In genomic region chr4:107313690-107314478, GRCm38 (mm10) we compare ENCODE assay signal across 8 mouse cellular contexts. TPM values are rescaled to one million over a fixed set of nuclear protein-coding genes. Genes with fewer than 3 reads are reported as not detected.
DNase-seq lines count a peak whose midpoint lies in the region; ATAC-seq and TF ChIP-seq lines count a peak whose summit lies in the region.

Gene Yipf1, plus strand, starts transcription at chr4:107314363.

- ATAC-seq in heart, embryonic 12.5 days (ENCODE audit: insufficient number of reproducible peaks, low FRiP score) = peak; percentile 91
- ATAC-seq in kidney, postnatal 0 days (replicated peaks; ENCODE audit: low FRiP score, low read depth) = peak; percentile 94
- peak; percentile 90 for ATAC-seq in liver, embryonic 11.5 days (replicated peaks; ENCODE audit: low FRiP score)
- peak; percentile 93 for ATAC-seq in stomach, embryonic 14.5 days (ENCODE audit: insufficient number of reproducible peaks, insufficient read depth, low FRiP score, low read depth)

- peak within 1 kb of the TSS; percentile 64 for H3ac ChIP-seq in C2C12 (ENCODE audit: control insufficient read depth, insufficient read length, low read depth)

- H3K9ac ChIP-seq in heart, embryonic 12.5 days = peak within 1 kb of the TSS; percentile 77
- H3K9ac ChIP-seq in kidney, postnatal 0 days (ENCODE audit: low read depth, low read length) = peak within 1 kb of the TSS; percentile 67
- H3K9ac ChIP-seq in liver, embryonic 11.5 days (ENCODE audit: low read depth, low read length) = peak within 1 kb of the TSS; percentile 72
- H3K9ac ChIP-seq in stomach, embryonic 14.5 days (replicated peaks; ENCODE audit: low read depth, low read length) = peak within 1 kb of the TSS; percentile 41

- TF ChIP-seq POLR2A in brain, embryonic 14.5 days (IDR thresholded peaks at IDR 0.05; ENCODE audit: borderline replicate concordance, extremely low read depth, insufficient read depth, insufficient read length, poor library complexity, severe bottlenecking) = peak; percentile 44; the same call in 1 of the 2 replicates

- peak; percentile 24 for TF ChIP-seq CTCF in C2C12 (IDR thresholded peaks at IDR 0.05; ENCODE audit: control insufficient read depth, insufficient read depth, insufficient read length)
- peak; percentile 30; the same call in 1 of the 2 replicates for TF ChIP-seq CTCF in brain, embryonic 14.5 days (IDR thresholded peaks at IDR 0.05; ENCODE audit: borderline replicate concordance, extremely low read depth, insufficient read depth, insufficient read length)
- peak; percentile 49 for TF ChIP-seq CTCF in kidney, postnatal 0 days (IDR thresholded peaks at IDR 0.05; ENCODE audit: low read depth)

- WGBS in heart, embryonic 12.5 days = under 1% methylated on average over 29 of the region's 29 CpGs
- WGBS in kidney, postnatal 0 days = under 1% methylated on average over 29 of the region's 29 CpGs
- 1% methylated on average over 29 of the region's 29 CpGs for WGBS in liver, embryonic 11.5 days
- under 1% methylated on average over 29 of the region's 29 CpGs for WGBS in stomach, embryonic 14.5 days

- H3K27ac ChIP-seq in heart, embryonic 12.5 days (ENCODE audit: poor library complexity, severe bottlenecking) = 0 out of 2 replicates have a peak within 1 kb of the TSS, but pooled peaks have one; percentile 37
- peak within 1 kb of the TSS; percentile 38; the same call in 1 of the 2 replicates for H3K27ac ChIP-seq in kidney, postnatal 0 days
- no peak within 1 kb of the TSS; the same call in 1 of the 2 replicates for H3K27ac ChIP-seq in liver, embryonic 11.5 days (ENCODE audit: low read depth, low read length)
- peak within 1 kb of the TSS; percentile 52; the same call in 1 of the 2 replicates for H3K27ac ChIP-seq in stomach, embryonic 14.5 days (ENCODE audit: low read length)

- peak within 1 kb of the TSS; percentile 83 for H3K4me2 ChIP-seq in heart, embryonic 12.5 days
- peak within 1 kb of the TSS; percentile 77 for H3K4me2 ChIP-seq in kidney, postnatal 0 days (ENCODE audit: low read length)
- peak within 1 kb of the TSS; percentile 68 for H3K4me2 ChIP-seq in liver, embryonic 11.5 days
- peak within 1 kb of the TSS; percentile 94 for H3K4me2 ChIP-seq in stomach, embryonic 14.5 days (replicated peaks; ENCODE audit: low read depth, low read length)

- DNase-seq in brain, embryonic 14.5 days (ENCODE audit: low read depth) = peak; percentile 96
- peak; percentile 97 for DNase-seq in kidney, postnatal 0 days (ENCODE audit: low spot score)
- peak; percentile 85 for DNase-seq in liver, embryonic 11.5 days (ENCODE audit: low spot score)
- DNase-seq in naive thymus-derived CD4-positive, alpha-beta T cell, adult 2 months (ENCODE audit: low read depth) = peak; percentile 86

- H3K9me3 ChIP-seq in erythroblast, embryonic 14.5 days (ENCODE audit: control insufficient read depth, low read length) = no peaks in the 10 kb centered on the region
- no peaks in the 10 kb centered on the region for H3K9me3 ChIP-seq in heart, embryonic 12.5 days (replicated peaks)
- no peaks in the 10 kb centered on the region for H3K9me3 ChIP-seq in kidney, postnatal 0 days (replicated peaks; ENCODE audit: low read length)
- no peaks in the 10 kb centered on the region for H3K9me3 ChIP-seq in liver, embryonic 11.5 days (ENCODE audit: control insufficient read depth, low read length)
- H3K9me3 ChIP-seq in stomach, embryonic 14.5 days (ENCODE audit: control insufficient read depth, low read depth, low read length) = no peaks in the 10 kb centered on the region

- H3K36me3 ChIP-seq in C2C12 (ENCODE audit: control insufficient read depth, insufficient read depth) = no peaks in the 10 kb centered on the region
- peaks cover 22% of the 10 kb centered on the region for H3K36me3 ChIP-seq in erythroblast, embryonic 14.5 days (ENCODE audit: control insufficient read depth)
- H3K36me3 ChIP-seq in heart, embryonic 12.5 days = peaks cover 15% of the 10 kb centered on the region
- H3K36me3 ChIP-seq in kidney, postnatal 0 days (ENCODE audit: insufficient read depth, low read length) = 0 out of 2 replicates have a peak, but pooled peaks cover 9% of the 10 kb centered on the region
- no peaks in the 10 kb centered on the region for H3K36me3 ChIP-seq in liver, embryonic 11.5 days (ENCODE audit: control insufficient read depth, insufficient read depth, low read length)
- peaks cover 4% of the 10 kb centered on the region; the same call in 1 of the 2 replicates for H3K36me3 ChIP-seq in stomach, embryonic 14.5 days (ENCODE audit: control insufficient read depth, insufficient read depth, low read length)

- H3K79me2 ChIP-seq in C2C12 (ENCODE audit: control insufficient read depth, insufficient read depth) = no peaks in the 10 kb centered on the region

- H3K4me3 ChIP-seq in C2C12 (ENCODE audit: insufficient read depth, poor library complexity, severe bottlenecking) = peak within 1 kb of the TSS; percentile 53
- peak within 1 kb of the TSS; percentile 81 for H3K4me3 ChIP-seq in erythroblast, embryonic 14.5 days (replicated peaks)
- H3K4me3 ChIP-seq in heart, embryonic 12.5 days = peak within 1 kb of the TSS; percentile 73
- H3K4me3 ChIP-seq in kidney, postnatal 0 days (replicated peaks; ENCODE audit: low read depth, low read length) = peak within 1 kb of the TSS; percentile 59
- H3K4me3 ChIP-seq in liver, embryonic 11.5 days (ENCODE audit: low read depth, low read length) = peak within 1 kb of the TSS; percentile 81
- peak within 1 kb of the TSS; percentile 61 for H3K4me3 ChIP-seq in stomach, embryonic 14.5 days (ENCODE audit: low read depth, low read length)

- no peaks in the 10 kb centered on the region for H3K27me3 ChIP-seq in C2C12 (ENCODE audit: control insufficient read depth, insufficient read depth, insufficient read length)
- H3K27me3 ChIP-seq in erythroblast, embryonic 14.5 days (ENCODE audit: control insufficient read depth) = no peaks in the 10 kb centered on the region
- H3K27me3 ChIP-seq in heart, embryonic 12.5 days (replicated peaks) = no peaks in the 10 kb centered on the region
- no peaks in the 10 kb centered on the region for H3K27me3 ChIP-seq in kidney, postnatal 0 days (ENCODE audit: insufficient read depth, low read length)
- no peaks in the 10 kb centered on the region for H3K27me3 ChIP-seq in liver, embryonic 11.5 days (replicated peaks; ENCODE audit: control insufficient read depth, insufficient read depth, low read length)
- no peaks in the 10 kb centered on the region for H3K27me3 ChIP-seq in stomach, embryonic 14.5 days (ENCODE audit: control insufficient read depth, insufficient read depth, low read length)

- peaks cover 21% of the 10 kb centered on the region for H3K4me1 ChIP-seq in erythroblast, embryonic 14.5 days (ENCODE audit: control insufficient read depth)
- H3K4me1 ChIP-seq in heart, embryonic 12.5 days (replicated peaks) = peaks cover 11% of the 10 kb centered on the region
- no peaks in the 10 kb centered on the region for H3K4me1 ChIP-seq in kidney, postnatal 0 days (replicated peaks; ENCODE audit: insufficient read depth, low read length)
- peaks cover 9% of the 10 kb centered on the region for H3K4me1 ChIP-seq in liver, embryonic 11.5 days (replicated peaks; ENCODE audit: control insufficient read depth, insufficient read depth, low read length)
- H3K4me1 ChIP-seq in stomach, embryonic 14.5 days (ENCODE audit: control insufficient read depth, insufficient read depth, low read length) = peaks cover 6% of the 10 kb centered on the region; the same call in 1 of the 2 replicates

- no peaks in the 10 kb centered on the region for H3K79me3 ChIP-seq in C2C12 (ENCODE audit: low read depth)

TF ChIP-seq in C2C12, 6 proteins besides CTCF, POLR2A, EP300 and RAD21:
- TF ChIP-seq MYOG (IDR thresholded peaks at IDR 0.05; ENCODE audit: control insufficient read depth, extremely low read depth, insufficient read length) = no peak
- no peak for TF ChIP-seq FOSL1 (IDR thresholded peaks at IDR 0.05; ENCODE audit: insufficient read depth, low read length, poor library complexity, severe bottlenecking)
- no peak for TF ChIP-seq CEBPB (IDR thresholded peaks at IDR 0.05; ENCODE audit: low read depth)
- no peak for TF ChIP-seq MAX (IDR thresholded peaks at IDR 0.05)
- no peak for TF ChIP-seq MYOD1 (IDR thresholded peaks at IDR 0.05; ENCODE audit: control insufficient read depth, insufficient read length, low read depth)
- TF ChIP-seq USF1 (IDR thresholded peaks at IDR 0.05; ENCODE audit: low read depth) = no peak

RNA-seq across cellular contexts. Expression of gene Yipf1, which starts in this region (rescaled TPM):
- 35.1 TPM for polyA plus RNA-seq in C2C12 (2012; fragmentation: generic; extraction: Trizol)
- polyA plus RNA-seq in brain, embryonic 14.5 days (2012; rRNA removed) = 39.4 and 40.8 TPM in 2 replicates
- 0.82 and 1.6 TPM in 2 replicates for polyA plus RNA-seq in erythroblast, embryonic 14.5 days (2012)
- 38.0 and 39.5 TPM in 2 replicates for polyA plus RNA-seq in heart, embryonic 12.5 days (2016; fragmentation: Nextera tagmentation; extraction: Ambion mirVana)
- 67.5 and 68.8 TPM in 2 replicates for polyA plus RNA-seq in kidney, postnatal 0 days (2015; fragmentation: Nextera tagmentation; extraction: Ambion mirVana)
- 39.0 and 45.5 TPM in 2 replicates for polyA plus RNA-seq in liver, embryonic 11.5 days (2014; fragmentation: Nextera tagmentation; extraction: Ambion mirVana)
- polyA plus RNA-seq in stomach, embryonic 14.5 days (2014; fragmentation: Nextera tagmentation; extraction: Ambion mirVana) = 55.3 and 57.1 TPM in 2 replicates

Comparison
In these comparisons a context has a peak if more than half of its experiments do, and no peak if none do; other contexts are left out.
1. RNA of gene Yipf1 (polyA plus RNA-seq): 67.5 to 68.8 TPM in kidney, postnatal 0 days, 55.3 to 57.1 TPM in stomach, embryonic 14.5 days, 39.0 to 45.5 TPM in liver, embryonic 11.5 days, 39.4 to 40.8 TPM in brain, embryonic 14.5 days, 38.0 to 39.5 TPM in heart, embryonic 12.5 days and 35.1 TPM in C2C12 (single experiment); 0.82 to 1.6 TPM in erythroblast, embryonic 14.5 days; every median in the first group is over 10 times any median in the second.
2. Peak in every context shown above with its lines, with median percentiles within 50 percentile points of each other: H3K4me3 ChIP-seq, CTCF ChIP-seq, DNase-seq, ATAC-seq, H3K4me2 ChIP-seq and H3K9ac ChIP-seq.